Mouse (Mus musculus) CH12.LX (cell line): Measurements from ENCODE around the gene Vdr. TPM values are rescaled to one million over a fixed set of nuclear protein-coding genes. Genes with fewer than 3 reads are reported as not detected.

Source experiments
- DNase-seq: peaks from one replicate; pipeline ENCODE4 v3.0.0-alpha.2; 2013; ENCODE audit errors: extremely low read depth
- H3K27ac ChIP-seq: 2 replicates; pipeline ENCODE4 v1.5.1; 2012; ENCODE audit warnings: low read depth, mild to moderate bottlenecking, control low read depth, moderate library complexity; ENCODE audit not compliant: insufficient read depth
- H3K27me3 ChIP-seq: replicated peaks from 2 replicates; pipeline ENCODE3; 2012; ENCODE audit warnings: inconsistent platforms
- H3K36me3 ChIP-seq, 2 experiments: replicated peaks in 1 of 2; 2 replicates each; pipeline versions ENCODE3 to v1.6.1; 2012; ENCODE audit warnings: inconsistent platforms in 1 of 2, low read length in 1 of 2, mild to moderate bottlenecking in 1 of 2, mixed read lengths in 1 of 2, moderate library complexity in 1 of 2; ENCODE audit not compliant: control insufficient read depth in 1 of 2, insufficient read depth in 1 of 2
- H3K4me1 ChIP-seq, 2 experiments: 2 replicates each; pipeline ENCODE4 v1.6.1; 2012; ENCODE audit warnings: inconsistent platforms in 1 of 2, moderate library complexity in 1 of 2; ENCODE audit not compliant: insufficient read depth in 2 of 2, control insufficient read depth in 1 of 2
- H3K4me2 ChIP-seq: 2 replicates; pipeline ENCODE4 v1.6.1; 2012; ENCODE audit warnings: low read depth, mild to moderate bottlenecking, control low read depth; ENCODE audit not compliant: poor library complexity, insufficient read depth, severe bottlenecking
- H3K4me3 ChIP-seq, 3 experiments: fragments of 150-350 bp in 1 of 3; sonication (generic) in 1 of 3; replicated peaks in 1 of 3; 2 replicates each; pipeline versions ENCODE3 to v1.5.1; 2011 to 2012; ENCODE audit warnings: low read depth in 2 of 3, low read length in 2 of 3, mild to moderate bottlenecking in 2 of 3, moderate library complexity in 2 of 3, control low read depth in 1 of 3, improper control_type of control experiment in 1 of 3, inconsistent platforms in 1 of 3, mixed read lengths in 1 of 3; ENCODE audit not compliant: poor library complexity in 1 of 3
- H3K79me2 ChIP-seq: replicated peaks from 2 replicates; pipeline ENCODE4 v1.6.1; 2012; ENCODE audit warnings: mild to moderate bottlenecking, moderate library complexity; ENCODE audit not compliant: control insufficient read depth, poor library complexity, insufficient read depth, severe bottlenecking; ENCODE audit errors: extremely low read depth
- H3K9ac ChIP-seq: 2 replicates; pipeline ENCODE4 v1.6.1; 2012; ENCODE audit warnings: low read depth, mild to moderate bottlenecking, control low read depth, moderate library complexity; ENCODE audit not compliant: insufficient read depth
- H3K9me3 ChIP-seq: replicated peaks from 2 replicates; pipeline ENCODE3; 2012; ENCODE audit warnings: low read length, inconsistent platforms, mixed read lengths
- BHLHE40 ChIP-seq: IDR thresholded peaks from 2 replicates; pipeline ENCODE4 v1.6.1; 2011; ENCODE audit warnings: mild to moderate bottlenecking, low read depth, low read length, improper control_type of control experiment
- E2F4 ChIP-seq: IDR thresholded peaks from 2 replicates; pipeline ENCODE4 v1.6.1; 2011; ENCODE audit warnings: low read depth, low read length, improper control_type of control experiment; ENCODE audit not compliant: insufficient replicate concordance
- GABPA ChIP-seq: IDR thresholded peaks from 2 replicates; pipeline ENCODE4 v1.6.1; 2012; ENCODE audit warnings: low read depth, low read length, improper control_type of control experiment, inconsistent platforms; ENCODE audit not compliant: insufficient replicate concordance
- HCFC1 ChIP-seq: IDR thresholded peaks from 2 replicates; pipeline ENCODE4 v1.6.1; 2012; ENCODE audit warnings: low read depth, mild to moderate bottlenecking, inconsistent platforms, low read length, improper control_type of control experiment
- IRF4 ChIP-seq: IDR thresholded peaks from 2 replicates; pipeline ENCODE4 v1.6.1; 2014; ENCODE audit warnings: low read depth, mild to moderate bottlenecking, inconsistent platforms, low read length, improper control_type of control experiment
- JUND ChIP-seq: conservative IDR thresholded peaks from 2 replicates; pipeline ENCODE4 v1.6.1; 2011; ENCODE audit warnings: low read depth, low read length, improper control_type of control experiment
- MAFK ChIP-seq: IDR thresholded peaks from 2 replicates; pipeline ENCODE4 v1.6.1; 2011; ENCODE audit warnings: low read length, improper control_type of control experiment; ENCODE audit not compliant: insufficient replicate concordance
- MAZ ChIP-seq: IDR thresholded peaks from 2 replicates; pipeline ENCODE4 v1.6.1; 2012; ENCODE audit warnings: low read depth, mild to moderate bottlenecking, inconsistent platforms, low read length, improper control_type of control experiment, moderate library complexity
- MXI1 ChIP-seq: IDR thresholded peaks from 2 replicates; pipeline ENCODE4 v1.6.1; 2011; ENCODE audit warnings: mild to moderate bottlenecking, low read depth, low read length, improper control_type of control experiment
- NELFE ChIP-seq: IDR thresholded peaks from 2 replicates; pipeline ENCODE4 v1.6.1; 2011; ENCODE audit warnings: low read depth, low read length, improper control_type of control experiment
- POLR2A ChIP-seq: IDR thresholded peaks from 2 replicates; pipeline ENCODE4 v1.6.1; 2011; ENCODE audit warnings: low read depth, mild to moderate bottlenecking, improper control_type of control experiment, low read length
- RAD21 ChIP-seq: IDR thresholded peaks from 2 replicates; pipeline ENCODE4 v1.6.1; 2011; ENCODE audit warnings: low read depth, mild to moderate bottlenecking, low read length, improper control_type of control experiment, moderate library complexity
- SIN3A ChIP-seq: IDR thresholded peaks from 2 replicates; pipeline ENCODE4 v1.6.1; 2012; ENCODE audit warnings: low read length, improper control_type of control experiment, inconsistent platforms
- USF1 ChIP-seq: IDR thresholded peaks from 2 replicates; pipeline ENCODE4 v1.6.1; 2014; ENCODE audit warnings: low read depth, mild to moderate bottlenecking, inconsistent platforms, low read length, improper control_type of control experiment
- ZC3H11A ChIP-seq: IDR thresholded peaks from 2 replicates; pipeline ENCODE4 v1.6.1; 2012; ENCODE audit warnings: low read depth, mild to moderate bottlenecking, inconsistent platforms, low read length, improper control_type of control experiment
- ZKSCAN1 ChIP-seq: IDR thresholded peaks from 2 replicates; pipeline ENCODE4 v1.6.1; 2012; ENCODE audit warnings: low read depth, inconsistent platforms, low read length, improper control_type of control experiment, borderline replicate concordance
- ZNF384 ChIP-seq: IDR thresholded peaks from 2 replicates; pipeline ENCODE4 v1.6.1; 2012; ENCODE audit warnings: low read depth, low read length, improper control_type of control experiment, inconsistent platforms
- dilution Hi-C: fragments of 300-500 bp; cut with MboI; formaldehyde crosslinking; loops from 2 replicates; pipeline ENCODE4 v1.14.3; 2020; ENCODE audit warnings: low sequenced_read_pairs; ENCODE audit not compliant: extremely low pct_unique_long_range_greater_than_20kb, extremely low pct_ligation_motif_present
- in situ Hi-C: fragments of 300-500 bp; cut with MboI; formaldehyde crosslinking; loops from 3 replicates; pipeline ENCODE4 v1.14.3; 2019; ENCODE audit warnings: low sequenced_read_pairs, low pct_ligation_motif_present, low pct_unique_long_range_greater_than_20kb, mixed read lengths
- polyA plus RNA-seq: library from polyadenylated mRNA; unstranded; fragments of >175 nt; gene quantifications from 2 replicates; pipeline ENCODE4 v1.2.1, GENCODE M21; 2012; ENCODE audit warnings: low read depth; ENCODE audit not compliant: insufficient read length
- total RNA-seq, 2 experiments: library from RNA; depleted of rRNA; stranded (reverse); fragments of 300-350 nt in 1 of 2; fragments of >200 nt in 1 of 2; gene quantifications; 2 replicates each; pipeline ENCODE4 v1.2.3; 2012 to 2014

Gene Vdr
- total and polyA plus RNA-seq, 3 experiments: 0.52 to 1.7 (median 0.68) TPM

GRCm38 (mm10) chr15:97865175-97865574 is 45.3 kb downstream of the Vdr start:
- H3K36me3 ChIP-seq: no peaks in the 10 kb centered on the region
- no peak overlapping the region for H3K4me2 ChIP-seq
- peaks cover 18% of the 10 kb centered on the region for H3K9me3 ChIP-seq
- no peak for DNase-seq
- no peak overlapping the region for H3K27ac ChIP-seq
- dilution Hi-C loops: no loop called here
- H3K4me1 ChIP-seq: peaks cover 0 to 3% of the 10 kb centered on the region in 2 experiments; a peak in 1 of 4 replicates
- no peak overlapping the region for H3K4me3 ChIP-seq
- TF ChIP-seq SIN3A (no peak), HCFC1 (no peak), NELFE (no peak), ZNF384 (no peak), USF1 (no peak), GABPA (no peak), BHLHE40 (no peak), IRF4 (no peak), ZC3H11A (no peak), MAZ (no peak)
- no peaks in the 10 kb centered on the region for H3K79me2 ChIP-seq
- in situ Hi-C loops: loop anchor here (25.0 kb wide), 1 partner anchor 297 kb away; the partner anchor contains the start of genes Asb8 and Ccdc184
- peaks cover 5% of the 10 kb centered on the region for H3K27me3 ChIP-seq
- no peak overlapping the region for H3K9ac ChIP-seq

DNA sequence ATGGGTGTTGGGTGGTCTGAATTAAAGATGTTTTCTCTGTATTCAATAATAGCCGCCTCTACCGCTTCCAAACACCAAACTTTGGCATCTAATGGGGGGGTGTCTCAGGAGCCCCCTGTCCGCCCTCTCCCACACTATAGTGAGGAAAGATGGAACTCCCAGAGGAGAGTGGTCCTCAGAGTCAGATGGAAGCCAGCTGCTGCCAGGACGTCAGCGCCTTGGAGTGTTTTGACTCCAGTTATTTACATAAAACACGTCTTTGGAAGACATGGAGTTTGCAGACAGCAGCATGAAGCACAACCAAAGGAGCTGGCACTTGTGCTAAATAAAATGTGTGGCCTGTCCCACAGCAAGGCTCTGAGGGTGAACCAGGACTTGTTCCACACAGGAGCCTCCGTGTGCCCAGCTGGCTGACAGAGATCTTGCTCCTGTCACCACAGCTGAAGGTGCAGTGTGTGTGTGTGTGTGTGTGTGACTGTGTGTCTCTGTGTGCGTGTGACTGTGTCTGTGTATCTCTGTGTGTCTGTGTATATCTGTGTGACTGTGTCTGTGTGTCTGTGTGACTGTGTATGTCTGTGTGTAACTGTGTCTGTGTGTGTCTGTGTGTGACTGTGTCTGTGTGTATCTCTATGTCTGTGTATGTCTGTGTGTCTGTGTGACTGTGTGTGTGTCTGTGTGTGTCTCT is 45.9 kb downstream of the Vdr start:
- TF ChIP-seq ZKSCAN1: no peak
- no peak for TF ChIP-seq E2F4
- TF ChIP-seq ZC3H11A: no peak
- no peak for TF ChIP-seq MXI1
- TF ChIP-seq RAD21: no peak
- no peak for TF ChIP-seq GABPA
- TF ChIP-seq POLR2A: no peak
- no peak for TF ChIP-seq MAFK
- TF ChIP-seq JUND: no peak
- H3K9ac ChIP-seq: no peak overlapping the region
- peaks cover 4% of the 10 kb centered on the region for H3K27me3 ChIP-seq
- dilution Hi-C loops: no loop called here
- no peak overlapping the region for H3K4me2 ChIP-seq
- H3K4me3 ChIP-seq: no peak overlapping the region
- H3K36me3 ChIP-seq: no peaks in the 10 kb centered on the region
- in situ Hi-C loops: loop anchor here (25.0 kb wide), 1 partner anchor 298 kb away; the partner anchor contains the start of genes Asb8 and Ccdc184
- peaks cover 0 to 3% of the 10 kb centered on the region in 2 experiments; a peak in 1 of 4 replicates for H3K4me1 ChIP-seq
- H3K9me3 ChIP-seq: peaks cover 23% of the 10 kb centered on the region
- DNase-seq: no peak
- H3K79me2 ChIP-seq: no peaks in the 10 kb centered on the region
- H3K27ac ChIP-seq: no peak overlapping the region
